26 mouse cellular contexts compared by ENCODE assay signal in the genomic region with DNA sequence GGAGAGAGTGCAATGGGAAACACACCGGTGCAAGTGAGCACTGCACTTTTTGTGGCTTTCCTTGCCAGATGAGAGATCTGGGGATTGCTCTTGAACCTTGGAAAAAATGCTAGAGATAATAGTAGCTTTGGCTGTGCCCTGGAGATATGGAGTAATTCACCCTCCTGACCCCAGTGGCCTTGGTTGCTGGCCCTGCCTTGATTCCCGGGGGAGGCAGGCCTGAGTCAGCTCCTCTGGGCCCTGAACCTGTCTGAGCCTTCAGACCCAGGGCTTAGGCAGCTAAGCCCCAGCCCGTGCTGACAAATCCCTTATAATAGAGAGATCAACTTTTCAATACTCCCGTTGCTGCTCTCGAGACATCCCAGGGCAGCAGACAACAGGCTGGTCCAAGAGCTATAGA. TPM values are rescaled to one million over a fixed set of nuclear protein-coding genes. Genes with fewer than 3 reads are reported as not detected.
A peak's percentile ranks its signal among the peaks of the same experiment; 100 is the strongest.
DNase-seq lines count a peak whose midpoint lies in the region; TF ChIP-seq lines count a peak whose summit lies in the region.
"Had no signal": no experiment of that assay in that cellular context is flagged by ENCODE, and none has a peak within 500 bp of the region (broad histone marks: within the 10 kb centered on the region; RNA-seq: fewer than 3 reads in every experiment).

No protein-coding gene starts in this region.

- H3K4me3 ChIP-seq in left cerebral cortex, adult 2 months: no peak overlapping the region
- H3K4me3 ChIP-seq: embryonic facial prominence, embryonic 10.5 days; embryonic facial prominence, embryonic 13.5 days; erythroblast, embryonic 14.5 days; forebrain, embryonic 12.5 days; forebrain, embryonic 15.5 days; gastrocnemius, adult 2 months; hindbrain, embryonic 10.5 days; hindbrain, embryonic 13.5 days; intestine, embryonic 15.5 days had no signal

- intact Hi-C loops in left cerebral cortex, adult 2 months (cut with DNase I): no loop called here

- no peak for TF ChIP-seq CTCF in left cerebral cortex, adult 2 months (IDR thresholded peaks at IDR 0.05)

- no peak overlapping the region for H3K27ac ChIP-seq in left cerebral cortex, adult 2 months
- H3K27ac ChIP-seq: embryonic facial prominence, embryonic 10.5 days; embryonic facial prominence, embryonic 13.5 days; forebrain, embryonic 12.5 days; forebrain, embryonic 15.5 days; gastrocnemius, adult 2 months; hindbrain, embryonic 10.5 days; hindbrain, embryonic 13.5 days; intestine, embryonic 15.5 days had no signal

- peak; percentile 30 for DNase-seq in retina, postnatal 1 day
- DNase-seq in retina, embryonic 14.5 days (ENCODE audit: low spot score): no peak
- peak; percentile 55 for DNase-seq in adrenal gland, postnatal 10 days
- peak; percentile 44 to 66 for DNase-seq in adrenal gland, postnatal 36 days
- DNase-seq in thymus, postnatal 25 days: no peak
- no peak for DNase-seq in left cerebral cortex, adult 2 months (ENCODE audit: extremely low spot score in 1 of 2, low spot score in 2 of 2)
- DNase-seq: cerebellum, adult 18-20 months; cerebellum, adult 9-10 months; cerebellum, postnatal 25 days; embryo, embryonic 11 days; gastrocnemius, adult 2 months; gastrocnemius, postnatal 14 days; heart, adult 11 months; heart, postnatal 36 days; kidney, adult 11 months had no signal

RNA-seq across cellular contexts. Expression of a gene that starts 36.9 kb away (rescaled TPM):
- not detected for total RNA-seq in adrenal gland, postnatal 10 days (2021)
- total RNA-seq in adrenal gland, postnatal 36 days (2021): not detected
- not detected for total RNA-seq in left cerebral cortex, adult 2 months (2021)
- total RNA-seq: gastrocnemius, adult 2 months; gastrocnemius, postnatal 14 days; gastrocnemius, postnatal 4 days; heart, adult 8-10 months; heart, postnatal 36 days; MEL had no signal

RNA-seq across cellular contexts. Expression of a gene that starts 50.2 kb away (rescaled TPM):
- 1 to 10 TPM; 1.5 to 1.6 TPM for total RNA-seq in adrenal gland, postnatal 10 days (2021)
- 1 to 10 TPM; 1.4 to 1.7 TPM for total RNA-seq in adrenal gland, postnatal 36 days (2021)
- total RNA-seq in left cerebral cortex, adult 2 months (2021): under 1 TPM; 0.35 to 0.63 TPM

Comparison
In these comparisons a context has a peak if more than half of its experiments do, and no peak if none do; other contexts are left out.
1. DNase-seq: peak in retina, postnatal 1 day (single experiment), adrenal gland, postnatal 10 days (single experiment) and adrenal gland, postnatal 36 days (2 of 2); none in retina, embryonic 14.5 days (single experiment), thymus, postnatal 25 days (single experiment) and left cerebral cortex, adult 2 months (0 of 2).